Mouse (Mus musculus): Measurements from ENCODE around the gene Rnf208. TPM values are rescaled to one million over a fixed set of nuclear protein-coding genes. Genes with fewer than 3 reads are reported as not detected.

Rnf208 gene
- polyA plus RNA-seq, 2 experiments = 13.0 to 14.8 TPM

DNA sequence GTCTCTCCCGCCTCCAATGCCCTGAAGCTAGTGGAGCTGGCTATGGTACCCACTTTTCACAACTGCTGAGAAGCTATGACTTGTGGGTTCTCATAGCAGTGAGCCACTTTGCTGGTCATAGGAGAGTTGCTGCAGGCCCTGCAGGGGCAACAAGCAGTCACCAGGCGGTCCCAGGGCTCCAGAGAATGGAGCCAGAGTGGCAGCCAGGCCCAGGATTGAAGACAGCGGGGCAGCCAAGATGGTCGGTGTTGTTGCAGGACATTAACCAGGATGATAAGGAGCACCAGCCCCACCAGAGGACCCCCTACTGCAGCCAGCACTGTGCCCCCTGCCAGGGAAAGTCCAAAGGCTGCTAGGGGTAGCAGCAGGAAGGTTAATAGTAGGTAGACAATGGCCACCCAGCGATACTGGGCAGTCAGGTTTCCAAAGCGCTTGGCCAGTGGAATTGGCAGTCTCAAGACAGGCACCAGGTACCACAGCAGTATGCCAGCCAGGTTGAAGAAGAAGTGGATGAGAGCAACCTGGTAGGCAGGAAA lies 13.0 kb upstream of the Rnf208 start:
- 72% methylated on average over 6 of the region's 6 CpGs for WGBS

DNA sequence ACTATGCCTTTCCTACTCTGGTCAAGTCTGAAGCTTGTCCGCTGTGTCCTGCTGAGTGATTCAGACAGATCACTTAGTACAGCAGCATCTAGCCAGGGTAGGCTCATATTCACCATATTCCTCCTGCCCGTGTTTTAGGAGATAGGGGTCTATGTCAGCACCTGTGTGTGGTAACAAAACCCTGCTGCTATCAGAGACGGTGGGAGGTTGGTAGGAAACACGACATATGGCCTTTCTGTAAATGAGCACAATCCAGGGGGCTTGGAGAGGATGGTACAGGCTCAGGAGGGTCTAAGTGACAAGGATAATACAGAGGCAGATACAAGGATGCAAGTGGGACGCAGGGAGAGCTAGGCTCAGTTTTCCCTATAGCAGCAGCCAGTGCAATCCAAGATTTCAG lies 12.5 kb upstream of the Rnf208 start:
- peaks cover 5% of the 10 kb centered on the region; the same call in 1 of the 2 replicates for H3K4me1 ChIP-seq (ENCODE audit: control insufficient read depth, insufficient read depth, low read length)
- no peak for ATAC-seq (ENCODE audit: low FRiP score, low read depth)

More for the DNA sequence above, 13.0 kb upstream of the Rnf208 start:
- DNase-seq (ENCODE audit: low spot score) (no peak), ATAC-seq (ENCODE audit: low FRiP score, low read depth) (no peak)
- H3K27me3 ChIP-seq (ENCODE audit: control insufficient read depth, insufficient read depth, low read length) = no peaks in the 10 kb centered on the region
- no peaks in the 10 kb centered on the region for H3K9me3 ChIP-seq (ENCODE audit: control insufficient read depth, low read length)
- H3K4me3 ChIP-seq (replicated peaks; ENCODE audit: low read length) = no peak overlapping the region
- no peaks in the 10 kb centered on the region for H3K36me3 ChIP-seq (ENCODE audit: control insufficient read depth, insufficient read depth, low read length)
- H3K27ac ChIP-seq (replicated peaks; ENCODE audit: low read depth, low read length) = no peak overlapping the region
- H3K4me1 ChIP-seq (ENCODE audit: control insufficient read depth, insufficient read depth, low read length) = peaks cover 5% of the 10 kb centered on the region; the same call in 1 of the 2 replicates
- H3K9ac ChIP-seq (ENCODE audit: low read depth, low read length, severe bottlenecking) = no peak overlapping the region
- no peak for TF ChIP-seq POLR2A (IDR thresholded peaks at IDR 0.05; ENCODE audit: borderline replicate concordance, extremely low read depth, insufficient read depth, insufficient read length)
- H3K4me2 ChIP-seq (replicated peaks; ENCODE audit: low read depth, low read length, severe bottlenecking) = peak overlapping the region; percentile 24; the same call in 1 of the 2 replicates

GRCm38 (mm10) chr2:25230581-25230980 lies 11.5 kb upstream of the Rnf208 start:
- Histone ChIP-seq H3K4me1 (ENCODE audit: control insufficient read depth, insufficient read depth, low read length) (peaks cover 3% of the 10 kb centered on the region; the same call in 1 of the 2 replicates), H3K36me3 (ENCODE audit: control insufficient read depth, insufficient read depth, low read length) (no peaks in the 10 kb centered on the region), H3K4me3 (replicated peaks; ENCODE audit: low read length) (no peak overlapping the region), H3K27ac (replicated peaks; ENCODE audit: low read depth, low read length) (no peak overlapping the region), H3K9me3 (ENCODE audit: control insufficient read depth, low read length) (no peaks in the 10 kb centered on the region), H3K9ac (ENCODE audit: low read depth, low read length, severe bottlenecking) (no peak overlapping the region), H3K4me2 (replicated peaks; ENCODE audit: low read depth, low read length, severe bottlenecking) (no peak overlapping the region), H3K27me3 (ENCODE audit: control insufficient read depth, insufficient read depth, low read length) (no peaks in the 10 kb centered on the region)
- no peak for DNase-seq (ENCODE audit: low spot score)
- no peak for TF ChIP-seq POLR2A (IDR thresholded peaks at IDR 0.05; ENCODE audit: borderline replicate concordance, extremely low read depth, insufficient read depth, insufficient read length)
- 80% methylated on average over 7 of the region's 7 CpGs for WGBS
- ATAC-seq (ENCODE audit: low FRiP score, low read depth) = no peak

More for the DNA sequence above, 12.5 kb upstream of the Rnf208 start:
- H3K9ac ChIP-seq (ENCODE audit: low read depth, low read length, severe bottlenecking) = no peak overlapping the region
- WGBS = 76% methylated on average over 5 of the region's 5 CpGs
- DNase-seq (ENCODE audit: low spot score) = no peak
- H3K9me3 ChIP-seq (ENCODE audit: control insufficient read depth, low read length) = no peaks in the 10 kb centered on the region
- no peak for TF ChIP-seq POLR2A (IDR thresholded peaks at IDR 0.05; ENCODE audit: borderline replicate concordance, extremely low read depth, insufficient read depth, insufficient read length)
- H3K36me3 ChIP-seq (ENCODE audit: control insufficient read depth, insufficient read depth, low read length) = no peaks in the 10 kb centered on the region
- H3K4me3 ChIP-seq (replicated peaks; ENCODE audit: low read length) = no peak overlapping the region
- H3K4me2 ChIP-seq (replicated peaks; ENCODE audit: low read depth, low read length, severe bottlenecking) = no peak overlapping the region
- H3K27me3 ChIP-seq (ENCODE audit: control insufficient read depth, insufficient read depth, low read length) = no peaks in the 10 kb centered on the region
- no peak overlapping the region for H3K27ac ChIP-seq (replicated peaks; ENCODE audit: low read depth, low read length)

- H3K4me2 ChIP-seq (replicated peaks; ENCODE audit: low read depth, low read length, severe bottlenecking) = no peak overlapping the region
- H3K36me3 ChIP-seq (ENCODE audit: control insufficient read depth, insufficient read depth, low read length) = no peaks in the 10 kb centered on the region
- TF ChIP-seq POLR2A (IDR thresholded peaks at IDR 0.05; ENCODE audit: borderline replicate concordance, extremely low read depth, insufficient read depth, insufficient read length) = no peak
- H3K9me3 ChIP-seq (ENCODE audit: control insufficient read depth, low read length) = no peaks in the 10 kb centered on the region
- peaks cover 3% of the 10 kb centered on the region; the same call in 1 of the 2 replicates for H3K4me1 ChIP-seq (ENCODE audit: control insufficient read depth, insufficient read depth, low read length)
- DNase-seq (ENCODE audit: low spot score) = no peak
- H3K9ac ChIP-seq (ENCODE audit: low read depth, low read length, severe bottlenecking) = no peak overlapping the region
- no peaks in the 10 kb centered on the region for H3K27me3 ChIP-seq (ENCODE audit: control insufficient read depth, insufficient read depth, low read length)
- no peak overlapping the region for H3K4me3 ChIP-seq (replicated peaks; ENCODE audit: low read length)
- no peak overlapping the region for H3K27ac ChIP-seq (replicated peaks; ENCODE audit: low read depth, low read length)
- WGBS = 46% methylated on average over 12 of the region's 12 CpGs
- ATAC-seq (ENCODE audit: low FRiP score, low read depth) = no peak
These were observed 11.0 kb upstream of the Rnf208 start for GRCm38 (mm10) chr2:25231038-25231437.

DNA sequence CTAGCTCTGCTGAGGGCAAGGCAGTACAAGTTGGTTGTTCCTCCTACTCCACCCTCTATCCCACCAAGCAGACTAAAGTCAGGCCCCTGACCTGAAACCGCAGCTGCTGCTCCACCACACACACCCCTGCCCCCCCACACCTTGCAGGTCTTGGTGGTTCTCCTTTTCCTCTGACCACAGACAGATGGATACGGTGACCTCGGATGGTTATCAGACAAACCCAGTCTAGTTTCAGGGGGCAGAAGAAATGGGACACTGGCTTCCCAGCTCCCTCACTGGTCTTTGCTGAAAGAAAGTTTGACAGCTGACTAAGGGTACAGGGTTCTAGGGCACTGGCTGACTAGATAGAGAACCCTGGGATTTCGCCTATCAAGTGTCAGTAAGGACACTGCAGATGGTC lies 8.6 kb upstream of the Rnf208 start:
- no peaks in the 10 kb centered on the region for H3K27me3 ChIP-seq (ENCODE audit: control insufficient read depth, insufficient read depth, low read length)
- H3K9me3 ChIP-seq (ENCODE audit: control insufficient read depth, low read length) = no peaks in the 10 kb centered on the region
- H3K36me3 ChIP-seq (ENCODE audit: control insufficient read depth, insufficient read depth, low read length) = no peaks in the 10 kb centered on the region
- H3K4me2 ChIP-seq (replicated peaks; ENCODE audit: low read depth, low read length, severe bottlenecking) = no peak overlapping the region
- no peak for TF ChIP-seq POLR2A (IDR thresholded peaks at IDR 0.05; ENCODE audit: borderline replicate concordance, extremely low read depth, insufficient read depth, insufficient read length)
- no peak overlapping the region for H3K9ac ChIP-seq (ENCODE audit: low read depth, low read length, severe bottlenecking)
- no peak overlapping the region for H3K4me3 ChIP-seq (replicated peaks; ENCODE audit: low read length)
- ATAC-seq (ENCODE audit: low FRiP score, low read depth) (no peak), DNase-seq (ENCODE audit: low spot score) (no peak)
- WGBS = 73% methylated on average over 4 of the region's 4 CpGs
- H3K4me1 ChIP-seq (ENCODE audit: control insufficient read depth, insufficient read depth, low read length) = peaks cover 3% of the 10 kb centered on the region; the same call in 1 of the 2 replicates
- no peak overlapping the region for H3K27ac ChIP-seq (replicated peaks; ENCODE audit: low read depth, low read length)

Data from limb, embryonic 14.5 days (tissue).